Mouse (Mus musculus): ENCODE results near the gene Sipa1l3. TPM values are rescaled to one million over a fixed set of nuclear protein-coding genes. Genes with fewer than 3 reads are reported as not detected.

Gene Sipa1l3
- polyA plus RNA-seq, 1 experiment from 2014 or later, result 10.3 TPM

GRCm38 (mm10) chr7:29313572-29314261 is 204.7 kb downstream of the Sipa1l3 start:
- Histone ChIP-seq H3K4me3 (ENCODE audit: inconsistent target) (no peak overlapping the region), H3K36me3 (ENCODE audit: inconsistent target) (no peaks in the 10 kb centered on the region), H3K27ac (no peak overlapping the region), H3K79me2 (ENCODE audit: inconsistent target) (no peaks in the 10 kb centered on the region)
- 46% methylated on average over 9 of the region's 9 CpGs for WGBS (ENCODE audit: missing documents)

- Histone ChIP-seq H3K27ac (no peak overlapping the region), H3K36me3 (ENCODE audit: inconsistent target) (no peaks in the 10 kb centered on the region), H3K79me2 (ENCODE audit: inconsistent target) (no peaks in the 10 kb centered on the region), H3K4me3 (ENCODE audit: inconsistent target) (no peak overlapping the region)
- 67% methylated on average over 9 of the region's 9 CpGs for WGBS (ENCODE audit: missing documents)
Measured at GRCm38 (mm10) chr7:29313051-29313450, 205.4 kb downstream of the Sipa1l3 start.

DNA sequence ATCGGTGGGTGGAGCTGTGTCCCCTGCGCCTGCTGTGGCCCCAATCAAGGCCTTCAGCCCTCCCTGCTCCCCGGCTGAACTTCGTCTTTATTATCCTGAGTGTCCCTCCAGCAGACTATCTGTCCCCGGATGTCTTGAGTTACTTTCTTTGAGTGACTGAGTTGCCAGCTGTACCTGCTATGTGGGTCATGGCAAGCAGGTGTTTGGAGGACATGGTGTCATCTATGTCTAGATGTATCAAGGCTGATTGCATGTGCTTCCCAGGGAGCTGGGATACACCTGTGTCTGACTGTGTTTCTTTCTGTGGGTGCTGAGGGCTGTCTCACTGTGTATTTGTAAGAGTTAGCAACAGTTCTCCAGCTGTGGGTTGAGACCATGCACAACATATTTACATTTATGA is 208.7 kb downstream of the Sipa1l3 start:
- H3K27ac ChIP-seq, result no peak overlapping the region
- H3K4me3 ChIP-seq (ENCODE audit: inconsistent target), result no peak overlapping the region
- H3K79me2 ChIP-seq (ENCODE audit: inconsistent target), result no peaks in the 10 kb centered on the region
- H3K36me3 ChIP-seq (ENCODE audit: inconsistent target), result no peaks in the 10 kb centered on the region
- 13% methylated on average over 5 of the region's 5 CpGs for WGBS (ENCODE audit: missing documents)

DNA sequence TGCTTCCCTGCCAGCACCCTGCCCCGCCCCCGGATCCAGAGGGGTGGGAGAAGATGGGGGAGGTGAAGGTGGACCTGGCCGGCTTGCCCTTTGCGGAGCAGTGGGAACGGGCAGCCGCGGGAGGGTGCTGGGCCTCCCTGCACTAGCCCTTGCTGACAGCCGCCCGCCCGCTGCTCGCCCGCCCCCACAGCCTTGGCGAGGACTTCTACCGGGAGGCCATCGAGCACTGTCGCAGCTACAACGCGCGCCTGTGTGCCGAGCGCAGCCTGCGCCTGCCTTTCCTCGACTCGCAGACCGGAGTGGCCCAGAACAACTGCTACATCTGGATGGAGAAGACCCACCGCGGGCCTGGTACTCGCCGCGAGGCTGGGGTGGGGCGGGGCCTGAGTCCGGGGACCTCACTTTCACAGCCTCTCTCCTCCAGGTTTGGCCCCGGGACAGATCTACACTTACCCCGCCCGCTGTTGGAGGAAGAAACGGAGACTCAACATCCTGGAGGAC is 209.2 kb downstream of the Sipa1l3 start:
- no peak overlapping the region for H3K27ac ChIP-seq
- no peak overlapping the region for H3K4me3 ChIP-seq (ENCODE audit: inconsistent target)
- H3K79me2 ChIP-seq (ENCODE audit: inconsistent target), result no peaks in the 10 kb centered on the region
- WGBS (ENCODE audit: missing documents), result 2% methylated on average over 36 of the region's 36 CpGs
- H3K36me3 ChIP-seq (ENCODE audit: inconsistent target), result no peaks in the 10 kb centered on the region

DNA sequence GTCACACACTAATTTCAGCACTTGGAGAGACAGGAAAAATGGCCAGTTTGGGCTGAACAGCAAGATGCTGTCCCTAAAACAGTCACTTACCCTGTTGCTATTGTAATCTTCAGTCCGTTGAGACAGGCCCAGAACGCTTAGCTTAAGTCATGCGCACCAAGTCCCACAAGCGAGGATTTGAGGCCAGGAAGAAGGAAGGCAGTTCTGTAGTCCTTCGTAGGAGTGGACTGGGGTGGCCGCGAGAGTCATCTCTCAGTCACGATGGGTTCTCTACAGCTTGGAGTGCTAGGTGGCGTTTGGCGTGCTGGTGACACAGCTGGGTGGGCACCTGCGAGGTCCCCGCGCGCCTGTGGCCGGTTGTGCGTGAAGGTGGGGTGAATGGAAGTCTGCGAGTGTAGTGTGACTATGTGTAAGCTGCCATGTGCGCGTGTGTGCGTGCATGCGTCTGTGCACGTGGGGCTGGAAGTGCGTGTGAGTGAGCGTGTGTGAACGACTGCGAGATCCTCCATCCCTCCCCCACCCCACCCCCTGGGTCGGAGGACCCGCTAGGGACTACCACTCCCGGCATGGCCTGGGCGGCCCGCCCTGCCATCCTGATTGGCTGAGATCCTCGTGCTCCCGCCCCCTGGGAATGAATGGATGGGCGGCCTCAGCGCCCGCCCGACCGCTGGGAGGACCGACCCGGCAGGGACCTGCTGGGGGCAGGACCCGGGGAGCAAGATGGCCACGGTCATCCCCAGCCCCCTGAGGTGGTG is 210.9 kb downstream of the Sipa1l3 start:
- Histone ChIP-seq H3K79me2 (ENCODE audit: inconsistent target) (no peaks in the 10 kb centered on the region), H3K27ac (no peak overlapping the region), H3K36me3 (ENCODE audit: inconsistent target) (no peaks in the 10 kb centered on the region), H3K4me3 (ENCODE audit: inconsistent target) (peak overlapping the region; percentile 30)
- WGBS (ENCODE audit: missing documents), result 3% methylated on average over 33 of the region's 42 CpGs

DNA sequence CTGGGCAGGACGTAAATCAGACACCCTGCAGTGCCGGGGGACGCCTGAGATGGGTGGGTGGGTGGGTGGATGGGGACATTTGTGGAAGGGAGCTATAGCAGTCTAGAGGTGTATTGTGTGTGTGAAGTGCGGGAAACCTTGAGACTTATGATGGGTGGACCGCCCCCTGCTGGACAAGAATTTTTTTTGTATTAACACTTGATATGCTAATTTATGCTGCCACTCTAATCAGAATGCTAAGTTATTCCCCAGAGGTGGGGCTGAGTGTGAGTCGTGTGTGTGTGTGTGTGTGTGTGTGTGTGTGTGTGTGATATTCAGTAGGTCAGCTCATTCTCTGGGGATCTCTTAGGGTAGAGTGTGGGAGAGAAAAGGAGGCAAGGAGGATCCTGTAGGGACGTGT is 211.8 kb downstream of the Sipa1l3 start:
- no peaks in the 10 kb centered on the region for H3K79me2 ChIP-seq (ENCODE audit: inconsistent target)
- 25% methylated on average over 4 of the region's 7 CpGs for whole genome bisulfite sequencing (ENCODE audit: missing documents)
- H3K27ac ChIP-seq, result no peak overlapping the region
- no peaks in the 10 kb centered on the region for H3K36me3 ChIP-seq (ENCODE audit: inconsistent target)
- H3K4me3 ChIP-seq (ENCODE audit: inconsistent target), result no peak overlapping the region

DNA sequence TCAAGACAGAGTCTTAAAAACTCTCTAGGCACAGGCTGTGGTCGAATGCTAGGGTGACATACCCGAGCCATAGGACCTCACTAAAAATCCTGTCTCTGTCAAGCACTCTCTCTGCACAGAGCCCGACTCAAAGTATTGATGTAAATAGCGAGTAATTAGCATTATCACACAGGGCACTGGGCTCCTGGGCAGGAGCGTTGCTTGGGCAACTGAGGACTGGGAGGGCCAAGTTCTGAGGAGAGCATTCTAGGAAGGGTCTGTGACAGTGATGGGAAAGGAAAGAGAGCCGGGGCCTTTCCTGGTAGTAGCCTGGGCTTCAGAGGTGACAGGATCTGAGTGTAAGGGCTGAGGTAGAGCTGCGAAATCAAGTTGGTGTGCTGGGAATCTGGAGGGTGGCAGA is 212.3 kb downstream of the Sipa1l3 start:
- no peak overlapping the region for H3K27ac ChIP-seq
- H3K36me3 ChIP-seq (ENCODE audit: inconsistent target), result no peaks in the 10 kb centered on the region
- H3K4me3 ChIP-seq (ENCODE audit: inconsistent target), result no peak overlapping the region
- no peaks in the 10 kb centered on the region for H3K79me2 ChIP-seq (ENCODE audit: inconsistent target)
- 96% methylated on average over 7 of the region's 7 CpGs for WGBS (ENCODE audit: missing documents)

DNA sequence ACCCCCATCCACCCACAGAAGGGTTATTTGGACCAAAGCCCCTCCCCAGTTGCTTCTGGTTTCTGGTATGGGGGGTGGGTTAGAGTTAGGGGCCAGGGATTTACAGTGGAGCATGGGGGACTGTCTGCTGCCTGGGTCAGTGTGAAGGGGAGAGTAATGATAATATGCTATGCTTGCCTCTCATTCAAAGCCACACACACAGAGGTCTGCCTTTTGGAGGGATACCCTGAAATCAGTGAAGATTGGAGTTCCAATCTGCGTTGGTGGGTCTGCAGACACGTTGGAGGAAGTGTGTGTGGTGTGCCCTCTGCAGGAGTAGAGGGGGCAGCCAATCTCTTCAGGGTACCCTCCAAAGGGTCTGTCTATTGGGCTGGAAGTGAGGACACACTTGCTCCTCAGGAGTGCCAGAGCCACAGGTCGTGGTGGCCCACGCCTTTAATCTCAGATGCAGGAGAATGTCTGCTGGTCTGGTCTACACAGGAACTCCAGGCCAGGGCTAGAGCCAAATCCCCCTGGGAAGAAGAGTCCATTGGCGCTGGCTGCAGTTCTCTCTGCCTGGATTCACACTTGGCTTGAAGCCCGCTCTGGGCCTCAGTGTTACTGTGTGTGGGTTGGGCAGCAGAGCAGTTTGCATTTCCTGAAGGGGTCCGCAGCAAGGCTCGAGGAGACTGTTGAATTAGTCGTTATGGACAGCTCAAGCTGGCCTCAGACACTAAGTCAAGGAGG is 213.0 kb downstream of the Sipa1l3 start:
- Histone ChIP-seq H3K79me2 (ENCODE audit: inconsistent target) (no peaks in the 10 kb centered on the region), H3K4me3 (ENCODE audit: inconsistent target) (no peak overlapping the region), H3K27ac (no peak overlapping the region), H3K36me3 (ENCODE audit: inconsistent target) (no peaks in the 10 kb centered on the region)
- whole genome bisulfite sequencing (ENCODE audit: missing documents), result 75% methylated on average over 9 of the region's 9 CpGs

- 7% methylated on average over 41 of the region's 48 CpGs for WGBS (ENCODE audit: missing documents)
- H3K36me3 ChIP-seq (ENCODE audit: inconsistent target), result no peaks in the 10 kb centered on the region
- no peaks in the 10 kb centered on the region for H3K79me2 ChIP-seq (ENCODE audit: inconsistent target)
- H3K4me3 ChIP-seq (ENCODE audit: inconsistent target), result no peak overlapping the region
- H3K27ac ChIP-seq, result no peak overlapping the region
Measured at GRCm38 (mm10) chr7:29304463-29305262, 213.8 kb downstream of the Sipa1l3 start.

- Histone ChIP-seq H3K79me2 (ENCODE audit: inconsistent target) (no peaks in the 10 kb centered on the region), H3K36me3 (ENCODE audit: inconsistent target) (no peaks in the 10 kb centered on the region), H3K4me3 (ENCODE audit: inconsistent target) (no peak within 1 kb of the TSS), H3K27ac (no peak within 1 kb of the TSS)
- 2% methylated on average over 60 of the region's 67 CpGs for WGBS (ENCODE audit: missing documents)
Measured at GRCm38 (mm10) chr7:29303738-29304462, 214.5 kb downstream of the Sipa1l3 start, which contains the start of gene Dpf1. Gene Dpf1, plus strand, starts transcription at chr7:29303951.

DNA sequence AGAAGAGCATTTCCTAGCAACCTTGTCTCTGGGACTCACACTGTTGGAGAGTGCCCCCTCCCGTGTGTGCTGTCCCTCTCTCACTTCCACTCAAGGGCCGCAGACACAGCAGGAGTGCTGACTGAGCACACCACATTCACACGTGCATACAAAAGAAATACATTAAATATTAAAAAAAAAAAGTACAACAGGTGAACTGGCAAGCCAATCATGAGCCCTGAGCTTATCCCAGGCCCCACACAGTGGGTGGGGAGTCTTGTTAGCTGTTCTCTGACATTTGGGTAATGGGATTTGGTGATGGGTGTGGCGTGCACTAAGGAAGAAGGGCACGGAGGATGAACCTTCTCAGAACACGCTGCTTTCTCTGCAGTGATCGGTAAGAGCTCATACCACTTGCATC is 215.8 kb downstream of the Sipa1l3 start:
- no peaks in the 10 kb centered on the region for H3K36me3 ChIP-seq (ENCODE audit: inconsistent target)
- H3K4me3 ChIP-seq (ENCODE audit: inconsistent target), result no peak overlapping the region
- H3K79me2 ChIP-seq (ENCODE audit: inconsistent target), result no peaks in the 10 kb centered on the region
- WGBS (ENCODE audit: missing documents), result 73% methylated on average over 6 of the region's 7 CpGs
- no peak overlapping the region for H3K27ac ChIP-seq

DNA sequence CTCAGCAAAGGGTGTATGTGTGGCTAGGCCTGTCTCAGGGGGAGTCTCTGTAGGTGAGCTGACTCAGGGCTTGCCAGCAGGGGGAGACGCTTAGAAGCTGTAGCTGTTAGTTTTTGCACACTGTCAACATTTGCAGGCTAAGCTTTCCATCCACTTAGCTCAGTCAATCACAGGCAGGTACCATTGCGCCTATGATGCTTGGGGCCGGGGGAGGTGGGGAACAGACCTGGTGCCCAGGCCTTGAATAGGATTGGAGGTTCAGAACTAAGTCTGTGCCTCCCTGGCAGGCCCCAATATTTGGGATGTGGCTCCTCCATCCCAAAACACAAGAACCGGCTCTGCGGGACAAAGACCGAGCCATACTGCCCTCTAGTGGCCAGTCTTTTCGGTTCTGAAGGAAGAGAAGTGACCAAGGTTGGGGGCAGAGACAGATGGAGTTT is 217.3 kb downstream of the Sipa1l3 start:
- WGBS (ENCODE audit: missing documents), result 7% methylated on average over 7 of the region's 7 CpGs
- H3K36me3 ChIP-seq (ENCODE audit: inconsistent target), result no peaks in the 10 kb centered on the region
- no peak overlapping the region for H3K27ac ChIP-seq
- H3K79me2 ChIP-seq (ENCODE audit: inconsistent target), result no peaks in the 10 kb centered on the region
- H3K4me3 ChIP-seq (ENCODE audit: inconsistent target), result no peak overlapping the region

- WGBS (ENCODE audit: missing documents), result 21% methylated on average over 10 of the region's 10 CpGs
- Histone ChIP-seq H3K27ac (no peak overlapping the region), H3K79me2 (ENCODE audit: inconsistent target) (no peaks in the 10 kb centered on the region), H3K4me3 (ENCODE audit: inconsistent target) (no peak overlapping the region), H3K36me3 (ENCODE audit: inconsistent target) (no peaks in the 10 kb centered on the region)
Measured at GRCm38 (mm10) chr7:29296998-29297397, 221.4 kb downstream of the Sipa1l3 start.
